Mouse (Mus musculus): ENCODE measurements around the gene Ctnnal1. TPM values are rescaled to one million over a fixed set of nuclear protein-coding genes. Genes with fewer than 3 reads are reported as not detected.

Gene Ctnnal1
- polyA plus RNA-seq, 1 experiment from 2014 or later, result 22.2 TPM

DNA sequence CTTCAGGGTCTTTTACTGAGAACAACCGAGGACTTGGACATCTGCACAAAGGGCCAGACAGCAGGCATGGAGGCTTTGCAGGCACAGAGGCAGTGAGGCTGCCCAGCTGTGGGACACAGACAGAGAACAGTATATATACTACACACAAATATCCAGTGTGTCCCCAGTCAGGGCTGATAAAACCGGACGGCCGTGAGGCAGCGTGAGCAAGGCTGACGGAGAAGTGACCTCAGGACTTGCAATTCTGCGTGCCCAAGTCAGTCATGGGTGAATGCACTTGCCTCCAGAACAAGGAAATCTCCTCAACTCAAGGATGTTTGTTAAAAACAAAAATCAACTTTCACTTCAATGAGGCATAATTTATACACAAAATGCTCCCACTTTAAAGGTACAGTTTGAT lies 33.0 kb downstream of the Ctnnal1 start:
- Histone ChIP-seq H3K27me3 (ENCODE audit: control insufficient read depth, insufficient read depth, low read length) (no peaks in the 10 kb centered on the region), H3K36me3 (ENCODE audit: control insufficient read depth, insufficient read depth, low read length) (no peaks in the 10 kb centered on the region), H3K9me3 (ENCODE audit: control insufficient read depth, low read length) (no peaks in the 10 kb centered on the region), H3K27ac (ENCODE audit: low read depth, low read length) (no peak overlapping the region), H3K4me3 (ENCODE audit: low read depth, low read length) (no peak overlapping the region), H3K4me2 (replicated peaks; ENCODE audit: low read depth, low read length) (no peak overlapping the region), H3K4me1 (replicated peaks; ENCODE audit: control insufficient read depth, insufficient read depth, low read length) (no peaks in the 10 kb centered on the region), H3K9ac (ENCODE audit: low read depth, low read length) (no peak overlapping the region)
- DNase-seq (ENCODE audit: low spot score) (no peak), ATAC-seq (ENCODE audit: low FRiP score) (no peak)
- WGBS, result 89% methylated on average over 7 of the region's 7 CpGs

- H3K9me3 ChIP-seq (ENCODE audit: control insufficient read depth, low read length), result no peaks in the 10 kb centered on the region
- no peak overlapping the region for H3K4me3 ChIP-seq (ENCODE audit: low read depth, low read length)
- no peak for ATAC-seq (ENCODE audit: low FRiP score)
- no peaks in the 10 kb centered on the region for H3K4me1 ChIP-seq (replicated peaks; ENCODE audit: control insufficient read depth, insufficient read depth, low read length)
- DNase-seq (ENCODE audit: low spot score), result no peak
- WGBS, result 66% methylated on average over 13 of the region's 13 CpGs
- H3K4me2 ChIP-seq (replicated peaks; ENCODE audit: low read depth, low read length), result no peak overlapping the region
- H3K27me3 ChIP-seq (ENCODE audit: control insufficient read depth, insufficient read depth, low read length), result no peaks in the 10 kb centered on the region
- no peak overlapping the region for H3K27ac ChIP-seq (ENCODE audit: low read depth, low read length)
- H3K9ac ChIP-seq (ENCODE audit: low read depth, low read length), result no peak overlapping the region
- H3K36me3 ChIP-seq (ENCODE audit: control insufficient read depth, insufficient read depth, low read length), result no peaks in the 10 kb centered on the region
Measured at GRCm38 (mm10) chr4:56831013-56831609, 33.9 kb downstream of the Ctnnal1 start.

DNA sequence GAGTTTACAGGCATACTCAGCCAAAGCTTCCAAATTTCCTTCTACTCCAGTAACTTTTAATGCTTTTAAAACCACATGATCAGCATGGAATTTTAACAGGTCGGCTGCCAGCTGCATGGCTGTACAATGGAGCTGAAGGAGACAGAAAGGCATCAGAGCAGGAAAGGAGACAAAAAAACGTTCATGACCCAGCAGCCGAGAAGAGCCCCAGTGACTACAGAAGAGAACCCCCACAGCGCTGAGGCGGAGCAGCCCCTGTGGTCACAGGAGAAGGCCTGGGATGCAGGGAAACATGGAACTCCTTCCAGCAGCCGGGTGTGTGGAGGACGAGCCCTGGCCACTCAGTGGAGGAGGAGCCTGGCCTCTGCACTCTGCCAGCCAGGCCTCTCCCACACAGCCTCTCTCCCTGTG lies 35.5 kb downstream of the Ctnnal1 start:
- H3K27ac ChIP-seq (ENCODE audit: low read depth, low read length), result no peak overlapping the region
- ATAC-seq (ENCODE audit: low FRiP score) (no peak), DNase-seq (ENCODE audit: low spot score) (no peak)
- no peaks in the 10 kb centered on the region for H3K36me3 ChIP-seq (ENCODE audit: control insufficient read depth, insufficient read depth, low read length)
- WGBS, result 56% methylated on average over 7 of the region's 7 CpGs
- H3K4me3 ChIP-seq (ENCODE audit: low read depth, low read length), result no peak overlapping the region
- no peak overlapping the region for H3K4me2 ChIP-seq (replicated peaks; ENCODE audit: low read depth, low read length)
- no peaks in the 10 kb centered on the region for H3K27me3 ChIP-seq (ENCODE audit: control insufficient read depth, insufficient read depth, low read length)
- H3K9ac ChIP-seq (ENCODE audit: low read depth, low read length), result no peak overlapping the region
- H3K4me1 ChIP-seq (replicated peaks; ENCODE audit: control insufficient read depth, insufficient read depth, low read length), result no peaks in the 10 kb centered on the region
- no peaks in the 10 kb centered on the region for H3K9me3 ChIP-seq (ENCODE audit: control insufficient read depth, low read length)

DNA sequence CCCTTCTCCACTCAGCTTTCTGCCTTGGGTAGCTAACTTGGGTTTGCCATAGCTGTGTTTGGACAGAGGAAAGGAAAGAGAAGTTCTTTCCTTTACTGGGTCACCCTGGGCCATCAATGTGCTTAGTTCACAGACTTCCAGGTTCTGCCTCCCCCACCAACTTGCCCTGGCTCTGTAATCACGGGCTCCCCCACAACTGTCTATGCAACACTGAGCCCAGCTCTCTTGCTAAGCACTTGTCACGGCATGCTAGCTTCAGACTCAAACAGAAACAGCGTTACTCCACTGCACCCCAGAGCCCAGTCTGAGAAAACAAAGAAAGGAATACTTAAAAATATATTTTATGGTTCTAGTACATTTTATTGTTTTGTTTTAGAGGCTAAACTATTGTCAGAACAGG lies 36.1 kb downstream of the Ctnnal1 start:
- Histone ChIP-seq H3K4me2 (replicated peaks; ENCODE audit: low read depth, low read length) (no peak overlapping the region), H3K27me3 (ENCODE audit: control insufficient read depth, insufficient read depth, low read length) (no peaks in the 10 kb centered on the region), H3K27ac (ENCODE audit: low read depth, low read length) (no peak overlapping the region), H3K9me3 (ENCODE audit: control insufficient read depth, low read length) (no peaks in the 10 kb centered on the region), H3K9ac (ENCODE audit: low read depth, low read length) (no peak overlapping the region), H3K4me1 (replicated peaks; ENCODE audit: control insufficient read depth, insufficient read depth, low read length) (no peaks in the 10 kb centered on the region), H3K36me3 (ENCODE audit: control insufficient read depth, insufficient read depth, low read length) (no peaks in the 10 kb centered on the region), H3K4me3 (ENCODE audit: low read depth, low read length) (no peak overlapping the region)
- 88% methylated on average over 3 of the region's 3 CpGs for WGBS
- ATAC-seq (ENCODE audit: low FRiP score) (no peak), DNase-seq (ENCODE audit: low spot score) (no peak)

- no peaks in the 10 kb centered on the region for H3K36me3 ChIP-seq (ENCODE audit: control insufficient read depth, insufficient read depth, low read length)
- no peak for ATAC-seq (ENCODE audit: low FRiP score)
Measured at GRCm38 (mm10) chr4:56824231-56824630, 40.8 kb downstream of the Ctnnal1 start.

GRCm38 (mm10) chr4:56820017-56820550 lies 44.9 kb downstream of the Ctnnal1 start:
- Histone ChIP-seq H3K4me1 (replicated peaks; ENCODE audit: control insufficient read depth, insufficient read depth, low read length) (no peaks in the 10 kb centered on the region), H3K27me3 (ENCODE audit: control insufficient read depth, insufficient read depth, low read length) (no peaks in the 10 kb centered on the region), H3K36me3 (ENCODE audit: control insufficient read depth, insufficient read depth, low read length) (no peaks in the 10 kb centered on the region), H3K9me3 (ENCODE audit: control insufficient read depth, low read length) (no peaks in the 10 kb centered on the region), H3K9ac (ENCODE audit: low read depth, low read length) (no peak overlapping the region), H3K4me3 (ENCODE audit: low read depth, low read length) (no peak overlapping the region), H3K4me2 (replicated peaks; ENCODE audit: low read depth, low read length) (no peak overlapping the region), H3K27ac (ENCODE audit: low read depth, low read length) (no peak overlapping the region)
- ATAC-seq (ENCODE audit: low FRiP score) (no peak; the same call in 1 of the 2 replicates), DNase-seq (ENCODE audit: low spot score) (peak; percentile 24)

More at GRCm38 (mm10) chr4:56824231-56824630, 40.8 kb downstream of the Ctnnal1 start:
- DNase-seq (ENCODE audit: low spot score), result no peak
- Histone ChIP-seq H3K9ac (ENCODE audit: low read depth, low read length) (no peak overlapping the region), H3K9me3 (ENCODE audit: control insufficient read depth, low read length) (no peaks in the 10 kb centered on the region), H3K4me2 (replicated peaks; ENCODE audit: low read depth, low read length) (no peak overlapping the region), H3K27me3 (ENCODE audit: control insufficient read depth, insufficient read depth, low read length) (no peaks in the 10 kb centered on the region), H3K4me3 (ENCODE audit: low read depth, low read length) (no peak overlapping the region), H3K27ac (ENCODE audit: low read depth, low read length) (no peak overlapping the region), H3K4me1 (replicated peaks; ENCODE audit: control insufficient read depth, insufficient read depth, low read length) (no peaks in the 10 kb centered on the region)
- 89% methylated on average over 9 of the region's 9 CpGs for WGBS

DNA sequence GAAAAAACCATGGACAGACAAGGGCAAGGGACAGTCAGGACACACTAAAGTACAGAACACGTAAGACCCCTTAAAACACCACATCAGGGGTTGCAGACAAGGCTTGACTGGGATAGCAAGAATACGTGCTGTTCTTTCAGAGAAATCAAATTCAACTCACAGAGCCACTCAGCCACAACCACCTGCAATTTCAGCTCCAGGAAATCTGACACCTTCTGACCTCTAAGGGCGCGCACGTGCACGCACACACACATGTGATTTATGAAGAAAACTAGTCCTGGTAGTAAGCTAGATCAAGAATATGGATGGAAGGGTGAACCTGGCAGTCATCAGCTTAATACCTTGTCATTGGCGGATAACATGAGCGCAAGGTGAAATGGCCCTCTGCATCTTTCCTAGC lies 49.9 kb downstream of the Ctnnal1 start:
- Histone ChIP-seq H3K4me2 (replicated peaks; ENCODE audit: low read depth, low read length) (no peak overlapping the region), H3K36me3 (ENCODE audit: control insufficient read depth, insufficient read depth, low read length) (no peaks in the 10 kb centered on the region), H3K9ac (ENCODE audit: low read depth, low read length) (no peak overlapping the region), H3K4me3 (ENCODE audit: low read depth, low read length) (no peak overlapping the region), H3K9me3 (ENCODE audit: control insufficient read depth, low read length) (no peaks in the 10 kb centered on the region), H3K27ac (ENCODE audit: low read depth, low read length) (no peak overlapping the region), H3K4me1 (replicated peaks; ENCODE audit: control insufficient read depth, insufficient read depth, low read length) (no peaks in the 10 kb centered on the region), H3K27me3 (ENCODE audit: control insufficient read depth, insufficient read depth, low read length) (no peaks in the 10 kb centered on the region)
- ATAC-seq (ENCODE audit: low FRiP score) (no peak), DNase-seq (ENCODE audit: low spot score) (no peak)
- 85% methylated on average over 8 of the region's 8 CpGs for WGBS

DNA sequence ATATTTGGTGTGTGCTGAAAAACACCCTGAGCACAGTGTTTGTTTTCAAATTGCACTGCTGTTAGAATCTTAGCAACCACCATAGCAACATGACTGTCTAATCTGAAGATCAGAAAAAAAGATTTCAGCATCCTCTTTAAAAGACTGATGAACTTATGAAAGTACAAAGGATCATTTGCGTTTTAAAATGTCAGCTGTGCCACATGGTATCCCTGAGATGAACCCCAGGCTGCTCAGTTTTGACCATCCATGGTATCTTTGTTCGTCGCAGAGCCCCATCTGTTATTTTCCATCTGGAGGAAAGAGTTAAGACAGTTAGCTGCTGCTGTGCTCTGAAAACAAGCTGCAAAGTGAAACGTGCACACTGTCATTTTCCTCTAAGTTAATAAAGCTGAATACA lies 52.9 kb downstream of the Ctnnal1 start:
- no peak overlapping the region for H3K9ac ChIP-seq (ENCODE audit: low read depth, low read length)
- no peak overlapping the region for H3K27ac ChIP-seq (ENCODE audit: low read depth, low read length)
- no peak overlapping the region for H3K4me3 ChIP-seq (ENCODE audit: low read depth, low read length)
- H3K9me3 ChIP-seq (ENCODE audit: control insufficient read depth, low read length), result no peaks in the 10 kb centered on the region
- ATAC-seq (ENCODE audit: low FRiP score) (no peak), DNase-seq (ENCODE audit: low spot score) (no peak)
- no peaks in the 10 kb centered on the region for H3K27me3 ChIP-seq (ENCODE audit: control insufficient read depth, insufficient read depth, low read length)
- H3K4me1 ChIP-seq (replicated peaks; ENCODE audit: control insufficient read depth, insufficient read depth, low read length), result no peaks in the 10 kb centered on the region
- WGBS, result 84% methylated on average over 4 of the region's 4 CpGs
- no peak overlapping the region for H3K4me2 ChIP-seq (replicated peaks; ENCODE audit: low read depth, low read length)
- no peaks in the 10 kb centered on the region for H3K36me3 ChIP-seq (ENCODE audit: control insufficient read depth, insufficient read depth, low read length)

- Histone ChIP-seq H3K27me3 (ENCODE audit: control insufficient read depth, insufficient read depth, low read length) (no peaks in the 10 kb centered on the region), H3K4me3 (ENCODE audit: low read depth, low read length) (no peak overlapping the region), H3K36me3 (ENCODE audit: control insufficient read depth, insufficient read depth, low read length) (no peaks in the 10 kb centered on the region), H3K9me3 (ENCODE audit: control insufficient read depth, low read length) (no peaks in the 10 kb centered on the region), H3K27ac (ENCODE audit: low read depth, low read length) (no peak overlapping the region), H3K4me1 (replicated peaks; ENCODE audit: control insufficient read depth, insufficient read depth, low read length) (no peaks in the 10 kb centered on the region), H3K9ac (ENCODE audit: low read depth, low read length) (no peak overlapping the region), H3K4me2 (replicated peaks; ENCODE audit: low read depth, low read length) (no peak overlapping the region)
- no peak for ATAC-seq (ENCODE audit: low FRiP score)
- WGBS, result 64% methylated on average over 3 of the region's 3 CpGs
- no peak for DNase-seq (ENCODE audit: low spot score)
Measured at GRCm38 (mm10) chr4:56811642-56812041, 53.3 kb downstream of the Ctnnal1 start.
